Mouse (Mus musculus): ENCODE data around the gene Rrp9. TPM values are rescaled to one million over a fixed set of nuclear protein-coding genes. Genes with fewer than 3 reads are reported as not detected.
"Not testable (repeated sequence)": the region's sequence is repeated elsewhere in the genome, so short reads cannot be mapped to it uniquely, and the experiment has no call there.

Gene Rrp9
- polyA plus RNA-seq, 1 experiment from 2014 or later: 74.6 TPM

DNA sequence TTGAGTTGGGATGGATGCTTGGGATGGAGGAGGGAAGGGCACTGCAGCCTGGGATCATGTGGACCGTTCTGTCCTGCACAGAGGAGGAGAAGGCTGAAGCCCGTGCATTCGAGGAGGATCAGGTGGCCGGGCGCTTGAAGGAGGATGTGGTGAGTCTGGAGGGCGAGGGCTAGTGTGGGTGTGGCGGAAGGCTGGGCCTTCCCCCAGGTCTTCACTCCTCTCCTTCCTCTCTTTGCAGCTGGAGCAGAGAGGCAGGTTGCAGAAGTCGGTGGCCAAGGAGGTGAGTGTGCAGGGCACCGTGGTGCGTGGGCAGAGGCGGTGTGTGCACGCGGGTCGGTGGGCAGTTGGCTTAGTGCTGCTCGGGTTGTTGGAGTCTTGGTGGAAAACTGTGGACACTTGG is 5.3 kb downstream of the Rrp9 start:
- no peaks in the 10 kb centered on the region for H3K9me3 ChIP-seq
- DNase-seq (ENCODE audit: low spot score): no peak
- H3K27ac ChIP-seq: no peak overlapping the region
- no peaks in the 10 kb centered on the region for H3K27me3 ChIP-seq (ENCODE audit: insufficient read depth, poor library complexity, severe bottlenecking)
- H3K4me3 ChIP-seq: no peak overlapping the region
- H3K4me1 ChIP-seq: peaks cover 22% of the 10 kb centered on the region
- peaks cover 65% of the 10 kb centered on the region for H3K36me3 ChIP-seq
- WGBS: 94% methylated on average over 15 of the region's 15 CpGs

DNA sequence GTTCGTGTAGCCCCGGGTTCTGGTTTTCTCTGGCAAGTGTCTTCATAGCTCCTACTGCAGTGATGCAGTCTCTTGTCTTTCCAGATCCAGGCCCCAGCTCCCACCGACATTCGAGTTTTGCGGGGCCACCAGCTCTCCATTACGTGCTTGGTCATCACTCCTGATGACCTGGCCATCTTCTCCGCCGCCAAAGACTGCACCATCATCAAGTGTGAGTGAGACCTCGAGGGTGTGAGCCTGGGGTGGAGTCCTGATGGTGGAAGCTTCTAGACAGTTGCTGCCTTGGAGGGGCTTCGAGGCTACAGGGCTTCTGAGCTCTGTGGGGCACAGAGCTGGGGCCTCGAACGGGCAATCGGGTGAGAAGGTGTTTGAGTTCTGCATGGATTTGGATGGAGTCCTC is 5.9 kb downstream of the Rrp9 start:
- DNase-seq (ENCODE audit: low spot score): no peak
- peaks cover 69% of the 10 kb centered on the region for H3K36me3 ChIP-seq
- WGBS: 92% methylated on average over 13 of the region's 13 CpGs
- peaks cover 16% of the 10 kb centered on the region for H3K4me1 ChIP-seq
- no peak overlapping the region for H3K4me3 ChIP-seq
- H3K27me3 ChIP-seq (ENCODE audit: insufficient read depth, poor library complexity, severe bottlenecking): no peaks in the 10 kb centered on the region
- no peaks in the 10 kb centered on the region for H3K9me3 ChIP-seq
- H3K27ac ChIP-seq: no peak overlapping the region

GRCm38 (mm10) chr9:106482578-106483115 is 6.9 kb downstream of the Rrp9 start:
- no peak for DNase-seq (ENCODE audit: low spot score)
- Histone ChIP-seq H3K9me3 (no peaks in the 10 kb centered on the region), H3K27ac (no peak overlapping the region), H3K36me3 (peaks cover 69% of the 10 kb centered on the region), H3K4me3 (no peak overlapping the region), H3K27me3 (ENCODE audit: insufficient read depth, poor library complexity, severe bottlenecking) (no peaks in the 10 kb centered on the region), H3K4me1 (peaks cover 13% of the 10 kb centered on the region)
- 87% methylated on average over 17 of the region's 17 CpGs for WGBS

GRCm38 (mm10) chr9:106483136-106483535 is 7.4 kb downstream of the Rrp9 start:
- Histone ChIP-seq H3K27ac (no peak overlapping the region), H3K36me3 (peaks cover 69% of the 10 kb centered on the region), H3K4me1 (peaks cover 8% of the 10 kb centered on the region), H3K4me3 (no peak overlapping the region), H3K9me3 (no peaks in the 10 kb centered on the region), H3K27me3 (ENCODE audit: insufficient read depth, poor library complexity, severe bottlenecking) (no peaks in the 10 kb centered on the region)
- WGBS: 96% methylated on average over 10 of the region's 10 CpGs
- DNase-seq (ENCODE audit: low spot score): no peak

DNA sequence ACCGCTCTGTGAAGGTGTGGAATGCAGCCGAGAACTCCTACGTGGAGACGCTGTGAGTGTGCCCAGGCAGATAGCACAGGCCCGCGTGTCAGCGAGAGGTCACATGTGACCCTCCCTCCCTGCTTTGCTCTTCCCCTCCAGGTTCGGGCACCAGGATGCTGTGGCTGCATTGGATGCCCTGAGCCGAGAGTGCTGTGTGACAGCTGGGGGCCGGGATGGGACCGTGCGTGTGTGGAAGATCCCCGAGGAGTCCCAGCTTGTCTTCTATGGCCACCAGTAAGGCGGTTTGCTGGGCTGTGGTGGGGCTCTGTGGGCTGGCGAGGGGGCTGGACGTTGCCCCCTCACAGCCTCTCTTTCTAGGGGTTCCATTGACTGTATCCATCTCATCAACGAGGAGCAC is 7.8 kb downstream of the Rrp9 start:
- Histone ChIP-seq H3K36me3 (peaks cover 69% of the 10 kb centered on the region), H3K27ac (no peak overlapping the region), H3K27me3 (ENCODE audit: insufficient read depth, poor library complexity, severe bottlenecking) (no peaks in the 10 kb centered on the region), H3K4me3 (no peak overlapping the region), H3K4me1 (0 out of 2 replicates have a peak, but pooled peaks cover 6% of the 10 kb centered on the region), H3K9me3 (no peaks in the 10 kb centered on the region)
- WGBS: 87% methylated on average over 17 of the region's 17 CpGs
- no peak for DNase-seq (ENCODE audit: low spot score)

DNA sequence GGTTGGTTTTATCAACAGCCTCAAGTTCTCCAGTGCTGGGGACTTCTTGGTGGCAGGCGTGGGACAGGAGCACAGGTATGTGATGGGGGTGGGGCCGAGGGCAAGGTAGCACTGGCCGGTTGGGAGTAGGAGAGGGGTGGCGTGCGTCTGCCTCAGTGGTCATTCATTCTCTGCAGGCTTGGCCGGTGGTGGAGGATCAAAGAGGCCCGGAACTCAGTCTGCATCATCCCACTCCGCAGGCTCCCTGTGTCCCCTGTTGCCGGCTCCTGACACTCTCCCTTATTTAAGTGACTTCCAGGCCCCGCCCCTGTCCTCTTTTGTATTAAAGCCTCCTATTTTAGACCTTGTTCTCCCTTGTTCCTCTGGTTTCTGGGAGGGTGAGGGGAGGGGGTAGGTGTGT is 9.3 kb downstream of the Rrp9 start:
- 85% methylated on average over 10 of the region's 10 CpGs for WGBS
- Histone ChIP-seq H3K27me3 (ENCODE audit: insufficient read depth, poor library complexity, severe bottlenecking) (no peaks in the 10 kb centered on the region), H3K27ac (no peak overlapping the region; the same call in 1 of the 2 replicates), H3K36me3 (peaks cover 60% of the 10 kb centered on the region), H3K9me3 (no peaks in the 10 kb centered on the region), H3K4me3 (no peak overlapping the region), H3K4me1 (peaks cover 13% of the 10 kb centered on the region)
- DNase-seq (ENCODE audit: low spot score): no peak

- WGBS: 80% methylated on average over 6 of the region's 6 CpGs
- not testable (repeated sequence) for DNase-seq (ENCODE audit: low spot score)
- H3K4me1 ChIP-seq: peaks cover 11% of the 10 kb centered on the region
Measured at GRCm38 (mm10) chr9:106487602-106488001, 11.8 kb downstream of the Rrp9 start.

GRCm38 (mm10) chr9:106499667-106500066 is 23.9 kb downstream of the Rrp9 start, which contains the start of gene Iqcf1:
Gene Iqcf1, plus strand, starts transcription at chr9:106499967.
- Histone ChIP-seq H3K27ac (no peak within 1 kb of the TSS), H3K4me3 (no peak within 1 kb of the TSS), H3K27me3 (ENCODE audit: insufficient read depth, poor library complexity, severe bottlenecking) (peaks cover 3% of the 10 kb centered on the region; the same call in 1 of the 2 replicates), H3K4me1 (no peaks in the 10 kb centered on the region), H3K36me3 (no peaks in the 10 kb centered on the region), H3K9me3 (no peaks in the 10 kb centered on the region)
- DNase-seq (ENCODE audit: low spot score): no peak
- WGBS: 82% methylated on average over 6 of the region's 6 CpGs

More at GRCm38 (mm10) chr9:106487602-106488001, 11.8 kb downstream of the Rrp9 start:
- H3K36me3 ChIP-seq: peaks cover 39% of the 10 kb centered on the region
- H3K27me3 ChIP-seq (ENCODE audit: insufficient read depth, poor library complexity, severe bottlenecking); H3K9me3 ChIP-seq; H3K27ac ChIP-seq; H3K4me3 ChIP-seq: not testable (repeated sequence)

GRCm38 (mm10) chr9:106501846-106502245 is 26.1 kb downstream of the Rrp9 start:
- no peak for DNase-seq (ENCODE audit: low spot score)
- H3K27ac ChIP-seq: no peak overlapping the region
- H3K9me3 ChIP-seq: no peaks in the 10 kb centered on the region
- WGBS: 84% methylated on average over 22 of the region's 22 CpGs
- peaks cover 3% of the 10 kb centered on the region; the same call in 1 of the 2 replicates for H3K27me3 ChIP-seq (ENCODE audit: insufficient read depth, poor library complexity, severe bottlenecking)
- H3K36me3 ChIP-seq: no peaks in the 10 kb centered on the region
- no peaks in the 10 kb centered on the region for H3K4me1 ChIP-seq
- no peak overlapping the region for H3K4me3 ChIP-seq

- H3K27me3 ChIP-seq (ENCODE audit: insufficient read depth, poor library complexity, severe bottlenecking): peaks cover 13% of the 10 kb centered on the region; the same call in 1 of the 2 replicates
- no peak overlapping the region for H3K4me3 ChIP-seq
- no peaks in the 10 kb centered on the region for H3K36me3 ChIP-seq
- no peaks in the 10 kb centered on the region for H3K9me3 ChIP-seq
- no peak for DNase-seq (ENCODE audit: low spot score)
- 73% methylated on average over 6 of the region's 6 CpGs for WGBS
- no peak overlapping the region for H3K27ac ChIP-seq
- no peaks in the 10 kb centered on the region for H3K4me1 ChIP-seq
Measured at GRCm38 (mm10) chr9:106504246-106504645, 28.5 kb downstream of the Rrp9 start.

- Histone ChIP-seq H3K27ac (no peak overlapping the region), H3K4me3 (no peak overlapping the region), H3K9me3 (no peaks in the 10 kb centered on the region), H3K36me3 (no peaks in the 10 kb centered on the region), H3K27me3 (ENCODE audit: insufficient read depth, poor library complexity, severe bottlenecking) (peaks cover 38% of the 10 kb centered on the region; the same call in 1 of the 2 replicates), H3K4me1 (peaks cover 16% of the 10 kb centered on the region)
- 88% methylated on average over 10 of the region's 10 CpGs for WGBS
- no peak for DNase-seq (ENCODE audit: low spot score)
Measured at GRCm38 (mm10) chr9:106509356-106509755, 33.6 kb downstream of the Rrp9 start.

GRCm38 (mm10) chr9:106512729-106513450 is 37.1 kb downstream of the Rrp9 start:
- no peak for DNase-seq (ENCODE audit: low spot score)
- Histone ChIP-seq H3K36me3 (no peaks in the 10 kb centered on the region), H3K27ac (no peak overlapping the region), H3K4me1 (peaks cover 19% of the 10 kb centered on the region), H3K4me3 (no peak overlapping the region), H3K27me3 (ENCODE audit: insufficient read depth, poor library complexity, severe bottlenecking) (peaks cover 53% of the 10 kb centered on the region; the same call in 1 of the 2 replicates), H3K9me3 (no peaks in the 10 kb centered on the region)
- 43% methylated on average over 13 of the region's 13 CpGs for WGBS

GRCm38 (mm10) chr9:106513566-106513965 is 37.8 kb downstream of the Rrp9 start:
- Histone ChIP-seq H3K4me3 (no peak overlapping the region), H3K9me3 (no peaks in the 10 kb centered on the region), H3K4me1 (peaks cover 19% of the 10 kb centered on the region), H3K27me3 (ENCODE audit: insufficient read depth, poor library complexity, severe bottlenecking) (peaks cover 49% of the 10 kb centered on the region; the same call in 1 of the 2 replicates), H3K27ac (no peak overlapping the region), H3K36me3 (no peaks in the 10 kb centered on the region)
- WGBS: 68% methylated on average over 6 of the region's 6 CpGs
- DNase-seq (ENCODE audit: low spot score): no peak
